Mouse (Mus musculus): ENCODE data around the gene Xiap. TPM values are rescaled to one million over a fixed set of nuclear protein-coding genes. Genes with fewer than 3 reads are reported as not detected.

Gene Xiap
- total RNA-seq, 1 experiment: 22.2 TPM

DNA sequence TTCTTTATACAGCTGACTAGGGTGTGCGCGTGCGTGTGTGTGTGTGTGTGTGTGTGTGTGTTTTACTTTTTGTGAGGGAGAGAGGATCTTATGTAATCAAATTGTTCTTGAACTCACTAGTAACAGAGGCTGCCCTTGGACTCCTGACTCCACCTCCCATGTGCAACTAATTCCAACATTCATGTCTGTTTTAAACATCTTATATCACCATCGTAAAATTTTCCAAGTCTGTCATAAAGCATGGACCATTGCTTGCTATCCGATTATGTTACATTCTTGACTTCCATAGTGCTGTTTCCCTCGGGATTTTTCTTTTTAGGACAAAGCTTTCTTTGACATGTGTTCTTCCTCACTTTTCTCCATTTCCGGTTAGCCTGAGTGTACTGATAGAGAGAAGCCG is 28.3 kb downstream of the Xiap start:
- Histone ChIP-seq H3K4me1 (ENCODE audit: control insufficient read depth in 2 of 2, insufficient read depth in 2 of 2, low read length in 2 of 2, poor library complexity in 1 of 2) (no peaks in the 10 kb centered on the region), H3K27ac (ENCODE audit: insufficient read depth, low read depth, low read length, poor library complexity, severe bottlenecking) (no peak overlapping the region), H3K9ac (ENCODE audit: insufficient read depth, low read depth, low read length, poor library complexity, severe bottlenecking) (no peak overlapping the region), H3K36me3 (ENCODE audit: control insufficient read depth, insufficient read depth, low read length, poor library complexity, severe bottlenecking) (no peaks in the 10 kb centered on the region), H3K4me3 (ENCODE audit: insufficient read depth in 1 of 2, low read depth in 1 of 2, low read length in 2 of 2, poor library complexity in 1 of 2, severe bottlenecking in 1 of 2) (no peak overlapping the region), H3K9me3 (ENCODE audit: control insufficient read depth, insufficient read depth, low read depth, low read length) (no peaks in the 10 kb centered on the region)
- DNase-seq (ENCODE audit: low read depth, low spot score): no peak
- in situ Hi-C loops (cut with MboI; ENCODE audit: low sequenced_read_pairs in 2 of 2, unreplicated experiment in 2 of 2): no loop called here
- TF ChIP-seq CHD2 (IDR thresholded peaks at IDR 0.05; ENCODE audit: low read depth, low read length) (no peak), MAFK (IDR thresholded peaks at IDR 0.05; ENCODE audit: insufficient read depth, low read depth, low read length) (no peak), ZC3H11A (IDR thresholded peaks at IDR 0.05; ENCODE audit: borderline replicate concordance, low read depth, low read length) (no peak), HCFC1 (IDR thresholded peaks at IDR 0.05; ENCODE audit: borderline replicate concordance, insufficient read depth, low read length) (no peak)

GRCm38 (mm10) chrX:42088136-42088535 is 28.7 kb downstream of the Xiap start:
- Histone ChIP-seq H3K27ac (ENCODE audit: insufficient read depth, low read depth, low read length, poor library complexity, severe bottlenecking) (no peak overlapping the region), H3K36me3 (ENCODE audit: control insufficient read depth, insufficient read depth, low read length, poor library complexity, severe bottlenecking) (no peaks in the 10 kb centered on the region), H3K4me1 (ENCODE audit: control insufficient read depth in 2 of 2, insufficient read depth in 2 of 2, low read length in 2 of 2, poor library complexity in 1 of 2) (no peaks in the 10 kb centered on the region), H3K9me3 (ENCODE audit: control insufficient read depth, insufficient read depth, low read depth, low read length) (no peaks in the 10 kb centered on the region), H3K4me3 (ENCODE audit: insufficient read depth in 1 of 2, low read depth in 1 of 2, low read length in 2 of 2, poor library complexity in 1 of 2, severe bottlenecking in 1 of 2) (no peak overlapping the region), H3K9ac (ENCODE audit: insufficient read depth, low read depth, low read length, poor library complexity, severe bottlenecking) (no peak overlapping the region)
- no peak for DNase-seq (ENCODE audit: low read depth, low spot score)
- in situ Hi-C loops (cut with MboI; ENCODE audit: low sequenced_read_pairs in 2 of 2, unreplicated experiment in 2 of 2): no loop called here
- TF ChIP-seq ZNF384 (IDR thresholded peaks at IDR 0.05; ENCODE audit: low read depth, low read length) (no peak), HCFC1 (IDR thresholded peaks at IDR 0.05; ENCODE audit: borderline replicate concordance, insufficient read depth, low read length) (no peak), MAFK (IDR thresholded peaks at IDR 0.05; ENCODE audit: insufficient read depth, low read depth, low read length) (no peak), CHD2 (IDR thresholded peaks at IDR 0.05; ENCODE audit: low read depth, low read length) (no peak), ZC3H11A (IDR thresholded peaks at IDR 0.05; ENCODE audit: borderline replicate concordance, low read depth, low read length) (no peak)

DNA sequence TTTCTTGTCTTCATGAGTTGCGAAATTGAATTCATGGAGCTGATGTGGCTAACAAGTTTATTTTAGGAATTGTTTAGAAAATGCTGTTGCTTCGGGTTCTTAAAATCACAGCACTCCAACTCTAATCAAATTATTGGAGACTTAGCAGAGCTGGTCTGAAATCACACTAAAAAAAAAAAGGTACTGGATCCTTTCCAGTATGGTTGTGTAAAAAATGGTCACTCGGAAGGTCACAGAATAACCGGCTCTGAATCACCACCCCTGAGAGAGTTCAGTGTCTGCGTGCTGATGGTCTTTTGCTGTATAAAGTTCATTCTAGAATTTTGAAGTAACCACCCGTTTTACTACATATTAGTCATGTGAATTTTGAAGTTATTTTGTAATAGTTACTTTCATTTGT is 47.7 kb downstream of the Xiap start:
- Histone ChIP-seq H3K4me3 (ENCODE audit: insufficient read depth in 1 of 2, low read depth in 1 of 2, low read length in 2 of 2, poor library complexity in 1 of 2, severe bottlenecking in 1 of 2) (no peak overlapping the region), H3K36me3 (ENCODE audit: control insufficient read depth, insufficient read depth, low read length, poor library complexity, severe bottlenecking) (no peaks in the 10 kb centered on the region), H3K9ac (ENCODE audit: insufficient read depth, low read depth, low read length, poor library complexity, severe bottlenecking) (no peak overlapping the region), H3K9me3 (ENCODE audit: control insufficient read depth, insufficient read depth, low read depth, low read length) (no peaks in the 10 kb centered on the region), H3K27ac (ENCODE audit: insufficient read depth, low read depth, low read length, poor library complexity, severe bottlenecking) (no peak overlapping the region), H3K4me1 (ENCODE audit: control insufficient read depth in 2 of 2, insufficient read depth in 2 of 2, low read length in 2 of 2, poor library complexity in 1 of 2) (no peaks in the 10 kb centered on the region)
- in situ Hi-C loops (cut with MboI; ENCODE audit: low sequenced_read_pairs in 2 of 2, unreplicated experiment in 2 of 2): no loop called here
- no peak for DNase-seq (ENCODE audit: low read depth, low spot score)
- TF ChIP-seq HCFC1 (IDR thresholded peaks at IDR 0.05; ENCODE audit: borderline replicate concordance, insufficient read depth, low read length) (no peak), CHD2 (IDR thresholded peaks at IDR 0.05; ENCODE audit: low read depth, low read length) (no peak), ZC3H11A (IDR thresholded peaks at IDR 0.05; ENCODE audit: borderline replicate concordance, low read depth, low read length) (no peak), ZNF384 (IDR thresholded peaks at IDR 0.05; ENCODE audit: low read depth, low read length) (no peak), MAFK (IDR thresholded peaks at IDR 0.05; ENCODE audit: insufficient read depth, low read depth, low read length) (no peak)

- no peak for DNase-seq (ENCODE audit: low read depth, low spot score)
- in situ Hi-C loops (cut with MboI; ENCODE audit: low sequenced_read_pairs in 2 of 2, unreplicated experiment in 2 of 2): no loop called here
- no peaks in the 10 kb centered on the region for H3K9me3 ChIP-seq (ENCODE audit: control insufficient read depth, insufficient read depth, low read depth, low read length)
- no peaks in the 10 kb centered on the region for H3K36me3 ChIP-seq (ENCODE audit: control insufficient read depth, insufficient read depth, low read length, poor library complexity, severe bottlenecking)
- H3K27ac ChIP-seq (ENCODE audit: insufficient read depth, low read depth, low read length, poor library complexity, severe bottlenecking): no peak overlapping the region
- H3K4me1 ChIP-seq (ENCODE audit: control insufficient read depth in 2 of 2, insufficient read depth in 2 of 2, low read length in 2 of 2, poor library complexity in 1 of 2): no peaks in the 10 kb centered on the region
- H3K9ac ChIP-seq (ENCODE audit: insufficient read depth, low read depth, low read length, poor library complexity, severe bottlenecking): no peak overlapping the region
- no peak overlapping the region for H3K4me3 ChIP-seq (ENCODE audit: insufficient read depth in 1 of 2, low read depth in 1 of 2, low read length in 2 of 2, poor library complexity in 1 of 2, severe bottlenecking in 1 of 2)
- TF ChIP-seq ZNF384 (IDR thresholded peaks at IDR 0.05; ENCODE audit: low read depth, low read length): no peak
- TF ChIP-seq HCFC1 (IDR thresholded peaks at IDR 0.05; ENCODE audit: borderline replicate concordance, insufficient read depth, low read length): no peak
- no peak for TF ChIP-seq CHD2 (IDR thresholded peaks at IDR 0.05; ENCODE audit: low read depth, low read length)
- TF ChIP-seq MAFK (IDR thresholded peaks at IDR 0.05; ENCODE audit: insufficient read depth, low read depth, low read length): no peak
- no peak for TF ChIP-seq ZC3H11A (IDR thresholded peaks at IDR 0.05; ENCODE audit: borderline replicate concordance, low read depth, low read length)
These were observed 51.1 kb downstream of the Xiap start for GRCm38 (mm10) chrX:42110585-42110984.

DNA sequence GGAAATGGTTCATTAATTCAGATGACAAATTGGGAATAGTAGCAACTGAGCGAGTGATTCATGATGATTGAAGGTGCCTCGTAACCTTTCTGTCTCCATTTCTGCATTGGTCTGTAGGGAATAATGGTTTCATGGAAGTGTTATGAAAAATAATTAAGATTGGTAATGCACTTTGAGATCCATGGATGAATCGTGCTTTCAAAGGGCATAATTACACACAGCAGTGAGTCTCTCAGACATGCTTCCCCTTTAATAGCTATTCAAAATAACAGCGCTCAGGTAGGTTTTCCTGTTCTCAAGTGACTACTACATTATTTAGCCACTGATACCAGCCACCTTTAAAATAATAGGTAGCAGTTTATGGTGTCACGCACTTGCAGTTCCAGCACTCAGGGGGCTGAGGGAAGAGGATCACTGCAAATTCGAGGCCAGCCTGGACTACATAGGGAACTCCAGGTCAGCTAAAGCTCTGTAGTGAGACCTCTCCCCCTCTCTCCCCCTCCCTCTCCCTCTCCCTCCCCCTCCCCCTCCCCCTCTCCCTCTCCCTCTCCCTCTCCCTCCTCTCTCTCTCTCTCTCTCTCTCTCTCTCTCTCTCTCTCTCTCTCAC is 60.1 kb downstream of the Xiap start:
- H3K4me3 ChIP-seq (ENCODE audit: insufficient read depth in 1 of 2, low read depth in 1 of 2, low read length in 2 of 2, poor library complexity in 1 of 2, severe bottlenecking in 1 of 2): no peak overlapping the region
- H3K9ac ChIP-seq (ENCODE audit: insufficient read depth, low read depth, low read length, poor library complexity, severe bottlenecking): no peak overlapping the region
- H3K27ac ChIP-seq (ENCODE audit: insufficient read depth, low read depth, low read length, poor library complexity, severe bottlenecking): no peak overlapping the region
- no peak for DNase-seq (ENCODE audit: low read depth, low spot score)
- no peaks in the 10 kb centered on the region for H3K36me3 ChIP-seq (ENCODE audit: control insufficient read depth, insufficient read depth, low read length, poor library complexity, severe bottlenecking)
- in situ Hi-C loops (cut with MboI; ENCODE audit: low sequenced_read_pairs in 2 of 2, unreplicated experiment in 2 of 2): no loop called here
- no peaks in the 10 kb centered on the region for H3K4me1 ChIP-seq (ENCODE audit: control insufficient read depth in 2 of 2, insufficient read depth in 2 of 2, low read length in 2 of 2, poor library complexity in 1 of 2)
- no peaks in the 10 kb centered on the region for H3K9me3 ChIP-seq (ENCODE audit: control insufficient read depth, insufficient read depth, low read depth, low read length)
- TF ChIP-seq ZNF384 (IDR thresholded peaks at IDR 0.05; ENCODE audit: low read depth, low read length) (no peak), MAFK (IDR thresholded peaks at IDR 0.05; ENCODE audit: insufficient read depth, low read depth, low read length) (no peak), ZC3H11A (IDR thresholded peaks at IDR 0.05; ENCODE audit: borderline replicate concordance, low read depth, low read length) (no peak), HCFC1 (IDR thresholded peaks at IDR 0.05; ENCODE audit: borderline replicate concordance, insufficient read depth, low read length) (no peak), CHD2 (IDR thresholded peaks at IDR 0.05; ENCODE audit: low read depth, low read length) (no peak)
